Mouse (Mus musculus) gonadal fat pad, adult 2 months (tissue): ENCODE measurements around the gene Rnf167. TPM values are rescaled to one million over a fixed set of nuclear protein-coding genes. Genes with fewer than 3 reads are reported as not detected.

ENCODE experiments used
- DNase-seq: peaks from one replicate; pipeline ENCODE4 v3.0.0-alpha.2; 2012; ENCODE audit warnings: low read depth
- polyA plus RNA-seq: library from polyadenylated mRNA; depleted of rRNA; stranded (reverse); fragments of >200 nt; gene quantifications from 2 replicates; pipeline ENCODE4 v1.2.3, GENCODE M21; 2012

Rnf167 gene
- polyA plus RNA-seq, 1 experiment = 93.2 TPM

GRCm38 (mm10) chr11:70637764-70638163 is 9.3 kb upstream of the Rnf167 start:
- no peak for DNase-seq

- no peak for DNase-seq
Measured at GRCm38 (mm10) chr11:70638293-70638692, 8.7 kb upstream of the Rnf167 start.

GRCm38 (mm10) chr11:70638714-70639278 is 8.2 kb upstream of the Rnf167 start, which contains the start of gene Gp1ba:
Gene Gp1ba, plus strand, starts transcription at chr11:70639122.
- DNase-seq = no peak

GRCm38 (mm10) chr11:70639976-70640375 is 7.1 kb upstream of the Rnf167 start:
- DNase-seq = no peak

GRCm38 (mm10) chr11:70641241-70641640 is 5.8 kb upstream of the Rnf167 start:
- DNase-seq = no peak

GRCm38 (mm10) chr11:70643051-70643450 is 4.0 kb upstream of the Rnf167 start:
- DNase-seq = no peak

- no peak for DNase-seq
Measured at GRCm38 (mm10) chr11:70644564-70645103, 2.4 kb upstream of the Rnf167 start.

GRCm38 (mm10) chr11:70645461-70646258 is 1.4 kb upstream of the Rnf167 start:
- no peak for DNase-seq

GRCm38 (mm10) chr11:70646259-70646555 is 828 bp upstream of the Rnf167 start:
- DNase-seq = no peak

- DNase-seq = no peak
Measured at GRCm38 (mm10) chr11:70647716-70648420, 833 bp downstream of the Rnf167 start.

- no peak for DNase-seq
Measured at GRCm38 (mm10) chr11:70648512-70648911, 1.5 kb downstream of the Rnf167 start.

GRCm38 (mm10) chr11:70649185-70649734 is 2.2 kb downstream of the Rnf167 start:
- no peak for DNase-seq

- no peak for DNase-seq
Measured at GRCm38 (mm10) chr11:70650322-70651175, 3.5 kb downstream of the Rnf167 start.

GRCm38 (mm10) chr11:70651391-70651790 is 4.4 kb downstream of the Rnf167 start:
- DNase-seq = no peak

GRCm38 (mm10) chr11:70652029-70652883 is 5.2 kb downstream of the Rnf167 start:
- DNase-seq = no peak

GRCm38 (mm10) chr11:70652884-70653344 is 5.9 kb downstream of the Rnf167 start:
- DNase-seq = no peak

- no peak for DNase-seq
Measured at GRCm38 (mm10) chr11:70653345-70654197, 6.5 kb downstream of the Rnf167 start.

GRCm38 (mm10) chr11:70654198-70654922 is 7.3 kb downstream of the Rnf167 start, which contains the start of gene Pfn1:
Gene Pfn1, minus strand, starts transcription at chr11:70654644.
- DNase-seq = no peak
